Mouse (Mus musculus) spleen, adult 2 months (tissue): ENCODE data around the gene Tnfaip8l2.

Experiments
- CTCF ChIP-seq: fragments of 200-500 bp; IDR thresholded peaks from 2 replicates; pipeline ENCODE4 v1.5.1; 2011; ENCODE audit warnings: mild to moderate bottlenecking, inconsistent platforms; ENCODE audit not compliant: insufficient read depth, insufficient read length, insufficient replicate concordance; ENCODE audit errors: extremely low read depth
- POLR2A ChIP-seq: fragments of 200-500 bp; IDR thresholded peaks from 2 replicates; pipeline ENCODE4 v1.6.1; 2011; ENCODE audit warnings: low read depth, low read length, inconsistent platforms

DNA sequence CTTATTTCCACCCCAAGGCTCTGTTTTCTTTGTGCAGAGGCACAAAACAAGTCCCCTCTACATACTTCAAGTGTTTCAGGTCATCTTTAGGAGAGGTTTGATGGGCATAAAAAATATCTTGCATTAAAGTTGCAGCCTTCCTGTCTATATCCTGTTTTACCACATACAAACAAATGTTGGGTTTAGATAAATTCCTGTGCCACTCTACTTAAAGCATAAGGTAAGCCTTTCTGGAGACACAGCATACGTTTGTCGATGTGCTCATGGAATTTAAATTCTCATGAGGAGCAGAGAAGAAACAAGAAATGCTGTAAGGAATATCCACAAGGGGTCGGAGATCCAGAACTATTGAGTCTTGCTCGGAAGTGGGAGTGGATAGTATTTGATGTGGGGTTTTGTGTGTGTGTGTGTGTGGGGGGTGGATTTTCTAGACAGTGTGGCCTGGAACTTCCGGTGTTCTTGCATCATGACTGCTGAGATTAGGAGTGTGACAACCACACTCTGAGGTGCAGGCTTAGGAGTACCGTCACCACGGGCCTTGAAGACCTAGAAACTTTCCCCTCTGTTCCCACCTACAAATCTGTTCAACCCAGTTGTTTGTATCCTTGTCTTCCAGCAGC lies 6.6 kb downstream of the Tnfaip8l2 start:
- TF ChIP-seq CTCF (no peak), POLR2A (0 out of 2 replicates have a peak, but pooled peaks have one; percentile 9)
